Mouse (Mus musculus): ENCODE results near the gene Map7.

DNA sequence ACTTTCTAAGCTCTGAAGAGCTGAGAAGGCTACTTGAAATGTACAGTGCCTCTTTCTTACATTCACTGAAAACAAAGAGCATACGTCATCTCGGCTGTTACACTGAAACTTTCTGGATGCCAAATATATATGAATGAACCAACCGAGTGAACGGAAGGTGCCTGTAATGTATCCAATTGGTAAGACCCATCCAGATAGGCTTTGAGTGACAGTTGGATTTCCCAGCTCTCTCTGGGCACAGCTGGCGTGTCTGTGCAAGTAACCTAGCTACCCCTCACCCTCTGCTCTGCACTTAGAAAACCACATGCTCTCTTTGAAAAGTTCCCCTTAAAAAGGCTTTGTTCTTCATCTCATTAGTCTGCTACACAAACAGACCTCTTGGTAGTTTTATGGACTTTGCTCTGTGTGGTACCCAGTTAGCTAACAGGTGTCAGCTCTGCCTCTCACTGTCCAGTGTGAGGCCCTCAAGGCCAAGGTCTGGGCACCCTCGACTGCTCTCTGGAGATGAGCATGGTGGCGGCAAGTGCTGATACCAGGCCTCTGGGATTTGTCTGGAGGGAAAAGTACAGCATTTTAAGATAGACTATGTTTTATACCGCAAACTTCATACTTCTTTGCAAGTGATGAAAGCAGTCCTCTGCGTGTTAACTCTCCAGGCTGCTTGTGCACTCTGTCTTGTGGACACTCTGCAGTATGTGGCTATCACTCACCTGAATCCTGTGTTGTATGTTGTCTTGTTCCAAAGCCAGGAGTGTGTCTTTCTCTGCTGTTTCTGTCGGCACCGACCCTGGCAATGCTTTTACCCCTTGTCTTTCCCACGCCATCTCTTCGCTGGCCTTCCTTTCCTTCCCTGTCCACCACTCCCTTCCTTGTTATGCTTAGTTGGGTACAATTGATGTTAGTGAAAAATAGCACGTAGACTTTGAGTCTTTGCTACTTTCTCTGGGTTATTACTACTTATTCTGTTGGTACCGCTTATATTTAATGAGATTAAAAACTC, 109.8 kb downstream of the Map7 start:
- no peak for TF ChIP-seq POLR2A (IDR thresholded peaks at IDR 0.05; ENCODE audit: low read depth, low read length)
- TF ChIP-seq CTCF (IDR thresholded peaks at IDR 0.05; ENCODE audit: borderline replicate concordance, insufficient read depth, low read length): no peak
